Mouse (Mus musculus): ENCODE results near the gene Ppl.

The Ppl gene

GRCm38 (mm10) chr16:5132401-5132801, at the start of gene Ppl:
Gene Ppl (minus strand): TSS chr16:5132421.
- peak; percentile 74 for DNase-seq (ENCODE audit: low spot score)

GRCm38 (mm10) chr16:5172636-5173035, 40.4 kb upstream of the Ppl start:
- no peak for DNase-seq (ENCODE audit: low spot score)

DNA sequence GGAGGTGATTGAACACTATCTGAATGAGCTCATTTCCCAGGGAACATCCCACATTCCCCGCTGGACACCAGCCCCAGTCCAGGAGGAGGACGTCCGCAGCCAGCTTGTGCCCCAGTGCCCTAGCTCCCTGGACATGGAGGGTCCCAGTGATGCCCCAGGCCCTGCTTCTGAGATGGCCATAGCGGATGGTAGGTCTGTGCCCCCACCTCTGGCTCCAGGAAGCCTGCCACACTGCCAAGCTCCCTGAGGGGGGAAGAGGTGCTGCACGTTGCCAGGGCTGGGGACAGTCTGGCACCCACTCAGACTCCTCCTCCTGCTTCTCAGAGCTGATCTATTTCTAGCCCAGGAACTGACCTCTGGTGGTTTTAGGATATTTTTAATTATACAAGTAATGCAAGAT, 36.6 kb upstream of the Ppl start:
- DNase-seq (ENCODE audit: low spot score): no peak

GRCm38 (mm10) chr16:5168038-5168437, 35.8 kb upstream of the Ppl start:
- no peak for DNase-seq (ENCODE audit: low spot score)

DNA sequence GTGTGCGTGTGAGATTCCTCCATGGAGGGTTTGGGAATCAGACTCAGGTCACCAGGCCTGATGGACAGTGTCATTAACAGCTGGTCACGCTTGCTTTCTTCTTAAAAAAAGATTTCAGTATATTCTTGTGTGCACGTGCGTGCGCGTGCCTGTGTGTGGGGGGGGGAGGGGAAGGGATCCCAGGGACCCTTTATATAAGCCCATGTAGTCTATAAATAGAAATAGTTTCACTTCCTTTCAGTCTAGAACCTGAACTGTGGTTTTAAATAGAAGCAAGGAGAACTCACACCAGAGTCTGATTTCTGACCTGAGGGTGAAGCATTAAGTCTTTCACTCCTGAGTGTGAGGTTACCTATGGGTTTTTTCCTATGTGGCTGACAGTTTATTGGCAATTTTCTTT, 32.1 kb upstream of the Ppl start:
- DNase-seq (ENCODE audit: low spot score): no peak

GRCm38 (mm10) chr16:5159248-5159647, 27.0 kb upstream of the Ppl start:
- no peak for DNase-seq (ENCODE audit: low spot score)

GRCm38 (mm10) chr16:5157113-5157512, 24.9 kb upstream of the Ppl start:
- DNase-seq (ENCODE audit: low spot score): no peak

DNA sequence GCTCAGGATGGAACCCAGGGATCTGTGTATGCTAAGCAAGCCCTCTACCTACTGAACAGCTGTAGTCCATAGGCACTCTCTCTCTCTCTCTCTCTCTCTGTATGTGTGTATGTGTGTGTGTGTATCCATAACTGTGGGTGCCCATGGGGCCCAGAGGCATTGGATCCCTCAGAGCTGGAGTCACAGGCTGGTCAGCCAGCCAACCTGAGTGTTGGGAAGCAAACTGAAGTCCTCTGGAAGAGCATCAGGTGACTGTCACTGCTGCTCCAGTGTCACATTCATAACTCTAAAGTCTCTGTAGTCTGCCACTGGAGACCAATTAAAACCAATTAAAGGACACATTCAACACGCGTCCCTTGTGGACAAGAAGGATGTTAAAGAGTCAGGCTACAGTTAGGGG, 24.3 kb upstream of the Ppl start:
- no peak for DNase-seq (ENCODE audit: low spot score)

DNA sequence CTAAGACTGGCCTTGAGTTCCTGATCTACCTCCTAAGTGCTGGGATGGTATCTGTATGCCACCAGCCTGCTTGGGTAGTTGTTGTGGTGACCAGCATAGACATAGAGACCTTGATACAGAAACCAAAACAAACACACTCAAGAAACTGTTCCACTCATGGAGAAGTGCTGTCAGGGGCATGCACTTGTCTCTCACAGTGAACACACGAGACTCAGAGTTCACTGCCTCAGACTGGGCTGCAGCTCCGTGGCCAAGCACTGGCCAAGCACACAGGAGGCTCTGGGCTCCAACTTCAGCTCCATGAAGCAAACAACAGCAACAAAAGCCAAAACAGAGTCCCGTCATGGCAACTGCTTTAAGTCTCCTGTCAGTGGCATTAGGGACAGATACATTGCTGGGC, 22.8 kb upstream of the Ppl start:
- no peak for DNase-seq (ENCODE audit: low spot score)

DNA sequence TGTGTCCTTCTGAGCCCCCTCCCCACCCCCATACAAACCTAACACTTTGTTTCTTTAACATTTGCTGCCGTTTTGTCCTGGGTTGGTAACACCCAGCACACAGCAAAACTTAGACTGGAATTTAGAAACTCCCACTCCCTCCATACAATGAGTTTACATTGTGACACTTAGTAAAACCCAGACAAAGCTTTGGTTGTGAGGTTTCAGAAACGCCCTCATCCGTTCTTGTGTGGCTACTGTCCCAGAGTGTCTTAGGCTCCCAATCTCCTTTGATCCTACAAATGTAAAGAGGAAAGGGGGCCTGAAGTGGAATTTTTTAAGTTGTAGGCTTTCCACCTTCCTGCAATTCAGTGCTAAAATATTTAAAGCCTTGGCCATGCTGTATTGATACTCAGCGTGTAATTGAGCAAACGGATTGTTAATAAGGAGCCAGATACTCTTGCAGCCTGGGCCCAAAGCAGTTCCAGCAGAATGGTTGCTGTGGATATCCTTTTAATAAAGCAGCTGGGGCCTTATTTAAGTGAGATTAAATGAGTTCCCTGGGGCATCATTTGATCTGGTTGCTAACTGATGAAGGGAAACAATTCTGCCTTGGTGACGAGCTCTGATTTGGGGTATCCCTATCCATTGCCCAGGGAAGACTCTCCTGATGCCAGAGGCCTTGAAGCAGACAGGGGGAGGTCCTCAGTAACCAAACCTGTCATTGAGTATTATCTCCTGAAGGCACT, 21.2 kb upstream of the Ppl start:
- no peak for DNase-seq (ENCODE audit: low spot score)

GRCm38 (mm10) chr16:5150544-5150943, 18.3 kb upstream of the Ppl start:
- DNase-seq (ENCODE audit: low spot score): no peak

DNA sequence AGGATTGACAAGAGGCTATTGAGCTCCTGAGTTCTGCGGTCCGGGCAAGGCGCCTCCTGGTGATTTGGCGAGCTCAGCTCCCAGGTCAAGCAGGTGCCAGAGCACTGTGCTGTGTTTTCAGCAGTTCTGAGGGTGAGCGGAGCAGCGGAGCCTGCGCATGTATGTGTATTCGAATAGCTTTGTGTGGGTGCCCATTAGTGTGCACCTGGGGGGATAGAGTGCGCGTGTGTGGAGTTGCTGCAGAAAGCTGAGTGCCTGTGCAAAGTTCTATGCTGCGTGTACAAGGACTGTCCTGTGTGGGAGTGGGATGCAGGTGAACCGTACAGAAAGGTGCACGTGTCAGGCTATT, 14.8 kb upstream of the Ppl start, which contains the start of gene Sec14l5:
TSS of gene Sec14l5 (plus strand) at position 73 of the 349 bp plus-strand sequence.
- DNase-seq (ENCODE audit: low spot score): no peak

DNA sequence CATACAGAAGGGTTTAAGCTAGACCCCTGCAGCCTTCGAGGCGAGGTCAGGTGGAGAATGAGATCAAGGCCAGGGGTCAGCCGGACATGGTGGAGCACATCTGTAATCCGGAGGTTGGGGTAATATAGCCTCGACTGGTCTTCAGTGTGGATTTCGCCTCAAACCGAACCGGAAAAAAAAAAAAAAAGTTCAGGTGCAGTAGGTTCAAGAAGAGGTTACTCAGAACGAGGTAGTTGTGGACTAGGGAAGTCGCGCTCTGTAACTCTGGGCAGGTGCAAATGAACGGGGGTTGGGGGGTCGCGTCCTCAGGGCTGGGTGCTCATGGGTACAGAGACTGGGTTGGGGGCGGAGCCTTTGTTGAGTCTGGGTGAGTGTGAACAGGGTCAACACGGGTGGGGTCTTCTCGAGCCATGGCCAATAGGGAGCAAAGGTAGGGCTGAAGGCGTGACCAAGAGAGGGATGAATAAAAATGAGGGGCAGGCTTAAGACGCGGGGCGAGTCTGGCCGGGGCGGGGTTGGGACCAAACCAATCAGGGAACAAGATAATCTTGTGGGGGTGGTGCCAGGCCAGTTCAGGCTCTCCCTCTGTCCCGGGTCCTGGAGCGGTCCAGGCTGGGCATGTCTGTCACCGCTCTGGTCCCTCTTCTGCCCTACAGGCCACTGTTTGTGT, 14.3 kb upstream of the Ppl start:
- peak; percentile 73 for DNase-seq (ENCODE audit: low spot score)

DNA sequence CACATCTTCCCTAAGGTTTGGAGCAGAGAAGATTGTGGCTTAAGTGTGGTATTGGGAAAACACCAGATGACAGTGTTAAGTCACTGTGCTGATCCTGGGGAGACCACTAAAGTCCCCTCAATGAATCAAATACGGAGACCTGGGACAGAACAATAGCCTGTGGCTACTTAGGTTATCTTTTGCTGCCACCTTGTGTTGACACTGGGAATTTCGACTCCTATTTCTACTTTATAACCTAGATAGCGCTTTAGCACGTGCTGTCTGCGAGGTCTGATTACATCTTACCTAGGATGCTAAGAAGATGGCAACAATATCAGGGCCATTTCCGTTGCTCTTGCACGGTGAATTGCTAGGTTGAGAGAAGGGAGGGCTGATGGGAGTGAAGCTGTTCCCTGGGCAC, 13.3 kb upstream of the Ppl start:
- DNase-seq (ENCODE audit: low spot score): no peak

DNA sequence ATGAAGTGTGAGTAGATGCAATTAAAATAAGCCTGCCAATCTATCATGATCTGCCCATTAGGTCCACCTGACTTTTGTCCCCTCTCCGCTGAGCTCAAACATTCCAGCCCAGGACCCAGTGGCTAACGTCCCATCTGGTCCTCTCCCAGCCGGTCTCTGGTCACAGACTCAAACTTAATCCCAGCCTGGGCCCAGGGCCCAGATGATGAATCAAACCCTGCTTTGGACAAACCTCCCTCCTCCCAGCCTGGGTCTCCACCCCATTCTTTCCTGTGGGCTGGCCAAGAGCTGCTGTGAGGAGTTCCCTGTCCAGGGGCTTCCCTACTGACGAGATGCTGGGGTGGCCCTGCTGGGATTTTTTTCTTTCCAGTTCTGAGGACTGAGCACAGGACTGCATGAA, 7.5 kb upstream of the Ppl start:
- DNase-seq (ENCODE audit: low spot score): peak; percentile 20

GRCm38 (mm10) chr16:5137006-5137540, 4.9 kb upstream of the Ppl start:
- no peak for DNase-seq (ENCODE audit: low spot score)

DNA sequence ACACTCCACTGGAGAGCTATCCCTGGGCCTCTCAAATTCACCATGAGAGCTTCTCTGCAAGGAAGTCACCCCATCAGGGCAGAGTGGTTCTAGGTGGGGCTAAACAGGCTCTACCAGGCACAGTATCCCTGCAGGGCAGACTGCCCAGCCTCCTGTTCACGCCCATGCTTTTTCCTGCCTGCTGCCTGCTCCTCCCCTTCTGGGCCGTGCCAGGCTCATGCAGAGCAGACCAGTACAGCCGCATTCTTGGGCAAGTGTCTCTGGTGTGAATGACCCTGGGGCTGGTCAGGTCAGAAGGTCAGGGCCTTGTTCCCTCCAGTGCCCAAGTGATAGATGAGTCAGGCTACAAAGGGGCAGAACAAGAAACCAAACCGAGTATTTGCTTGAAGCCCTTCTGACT, 4.3 kb upstream of the Ppl start:
- DNase-seq (ENCODE audit: low spot score): peak; percentile 64

GRCm38 (mm10) chr16:5135551-5136261, 3.5 kb upstream of the Ppl start:
- no peak for DNase-seq (ENCODE audit: low spot score)

DNA sequence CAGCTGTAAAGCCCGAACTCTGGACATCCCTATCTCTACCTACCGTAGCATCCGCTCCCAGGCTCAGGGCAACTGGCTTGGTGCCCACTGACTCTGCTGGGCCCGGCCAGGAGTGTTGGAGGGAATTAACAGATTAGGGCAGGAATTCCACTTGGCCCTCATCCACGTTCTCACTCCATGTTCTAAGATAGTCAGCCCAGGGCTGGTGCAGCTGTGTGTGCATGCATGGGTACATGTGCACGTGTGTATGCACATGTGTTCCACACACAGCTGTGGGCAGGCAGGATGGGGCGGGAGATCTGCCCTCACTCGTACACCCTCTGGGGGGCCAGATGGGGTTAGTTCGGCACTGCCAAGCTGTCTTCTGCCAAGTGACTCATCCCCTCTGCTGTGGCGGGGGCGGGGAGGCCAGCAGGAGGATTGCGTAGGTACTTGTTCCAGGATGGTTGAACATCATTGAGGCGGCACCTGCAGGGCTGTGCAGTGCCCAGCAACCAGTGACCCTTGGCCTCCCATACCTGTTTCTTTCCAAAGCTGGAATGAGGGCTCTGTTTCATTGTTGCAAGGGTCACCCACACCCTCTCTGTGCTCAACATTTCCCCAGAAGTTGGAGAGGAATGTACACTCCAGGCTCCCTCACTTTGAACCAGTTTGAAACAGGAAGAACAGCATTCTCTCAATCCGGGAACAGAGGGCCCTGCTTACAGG, 2.6 kb upstream of the Ppl start:
- DNase-seq (ENCODE audit: low spot score): peak; percentile 51

DNA sequence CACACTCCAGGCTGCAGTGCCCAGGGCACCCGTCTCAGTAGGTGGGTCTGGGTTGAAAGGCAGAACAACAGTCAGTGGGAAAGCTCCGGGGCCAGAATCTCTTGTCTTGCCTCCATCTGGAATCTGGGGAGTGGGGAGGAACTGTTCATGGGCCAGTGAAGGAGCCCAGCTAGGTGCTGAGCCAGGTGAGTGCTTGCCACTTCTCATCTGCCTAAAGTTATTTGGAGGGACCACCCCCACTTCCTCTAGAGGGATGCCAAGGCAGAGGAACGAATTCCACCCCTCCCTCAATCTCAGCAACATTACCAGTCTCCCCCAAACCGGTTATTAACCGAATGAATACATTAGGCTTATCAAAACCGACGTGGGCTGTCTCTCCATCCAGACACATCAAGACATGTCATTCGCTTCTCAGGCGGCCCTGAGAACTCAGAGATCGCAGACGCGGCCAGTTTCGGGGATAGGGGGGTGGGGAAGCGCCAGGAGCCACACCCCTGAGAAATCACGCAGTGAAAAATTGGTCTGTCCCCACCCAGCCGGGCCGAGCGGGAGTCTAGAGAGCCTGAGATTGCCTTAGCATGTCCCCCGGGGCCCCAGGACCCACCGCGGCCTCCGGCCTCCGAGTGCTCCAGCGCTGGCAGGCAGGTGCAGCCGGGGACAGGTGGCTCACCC, 834 bp downstream of the Ppl start:
- DNase-seq (ENCODE audit: low spot score): no peak

DNA sequence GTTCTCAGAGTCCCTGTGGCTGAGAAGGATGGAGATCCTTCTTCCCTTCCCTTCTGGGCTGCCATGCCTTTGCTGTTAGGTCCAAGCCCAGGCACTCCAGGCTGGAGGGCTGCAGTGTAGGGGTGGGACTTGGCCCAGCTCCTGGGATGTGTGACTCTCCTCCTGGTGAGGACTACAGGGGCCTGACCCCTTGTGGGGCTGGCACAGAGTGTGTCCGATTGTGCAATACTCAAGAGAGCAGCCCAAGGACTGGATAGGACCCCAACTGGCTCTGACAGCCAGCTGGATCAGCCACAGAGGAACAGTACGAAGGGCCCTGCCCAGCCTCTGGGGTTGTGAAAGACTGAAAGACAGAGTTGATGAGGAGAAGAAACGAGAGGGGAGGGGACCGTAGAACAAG, 1.5 kb downstream of the Ppl start:
- peak; percentile 62 for DNase-seq (ENCODE audit: low spot score)

GRCm38 (mm10) chr16:5130196-5130595, 2.0 kb downstream of the Ppl start:
- no peak for DNase-seq (ENCODE audit: low spot score)
